Comparison of ENCODE assay signal across 33 mouse cellular contexts in the genomic region with DNA sequence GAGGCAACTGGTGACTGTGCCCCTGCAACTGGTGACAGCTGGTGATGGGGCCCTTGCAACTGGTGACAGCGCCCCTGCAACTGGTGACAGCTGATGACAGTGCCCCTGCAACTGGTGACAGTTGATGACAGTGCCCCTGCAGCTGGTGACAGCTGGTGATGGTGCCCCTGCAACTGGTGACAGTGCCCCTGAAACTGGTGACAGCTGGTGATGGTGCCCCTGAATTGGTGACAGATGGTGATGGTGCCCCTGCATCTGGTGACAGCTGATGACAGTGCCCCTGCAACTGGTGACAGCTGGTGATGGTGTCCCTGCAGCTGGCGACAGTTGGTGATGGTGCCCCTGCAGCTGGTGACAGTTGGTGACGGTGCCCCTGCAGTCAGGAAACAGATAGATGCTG. TPM values are rescaled to one million over a fixed set of nuclear protein-coding genes. Genes with fewer than 3 reads are reported as not detected.
DNase-seq lines count a peak whose midpoint lies in the region; ATAC-seq and TF ChIP-seq lines count a peak whose summit lies in the region.
"Had no signal": no experiment of that assay in that cellular context is flagged by ENCODE, and none has a peak within 500 bp of the region (broad histone marks: within the 10 kb centered on the region; RNA-seq: fewer than 3 reads in every experiment).

No protein-coding gene starts in this region.

- peak overlapping the region; percentile 60 for H3K4me3 ChIP-seq in megakaryocyte, embryonic 14.5 days (replicated peaks)
- H3K4me3 ChIP-seq in myocyte = no peak overlapping the region
- H3K4me3 ChIP-seq in midbrain, embryonic 16.5 days (ENCODE audit: low read depth, low read length) = no peak overlapping the region
- H3K4me3 ChIP-seq: embryonic facial prominence, embryonic 10.5 days; embryonic facial prominence, embryonic 13.5 days; forebrain, embryonic 10.5 days; forebrain, embryonic 13.5 days; heart, embryonic 12.5 days; heart, embryonic 15.5 days; hindbrain, embryonic 10.5 days; hindbrain, embryonic 13.5 days had no signal

- H3K4me1 ChIP-seq in megakaryocyte, embryonic 14.5 days = peaks cover 8% of the 10 kb centered on the region; the same call in 1 of the 2 replicates
- no peaks in the 10 kb centered on the region for H3K4me1 ChIP-seq in midbrain, embryonic 16.5 days (ENCODE audit: control insufficient read depth, insufficient read depth, low read length)
- H3K4me1 ChIP-seq: embryonic facial prominence, embryonic 10.5 days; forebrain, embryonic 13.5 days; hindbrain, embryonic 13.5 days had no signal

- DNase-seq in thymus, postnatal 25 days = peak; percentile 11
- DNase-seq in thymus, postnatal 10 days (ENCODE audit: low spot score in 2 of 2) = no peak
- DNase-seq: adrenal gland, adult 8-10 months; adrenal gland, postnatal 36 days; B cell, adult 2 months; cerebellum, adult 11 months; cerebellum, adult 2 months; cerebellum, adult 9-11 months; cerebellum, postnatal 25 days; embryo, embryonic 11 days; gastrocnemius, postnatal 10 days; heart, adult 18-20 months; heart, postnatal 10 days; heart, postnatal 36 days had no signal

- no peak for TF ChIP-seq POLR2A in myocyte (IDR thresholded peaks at IDR 0.05; ENCODE audit: insufficient read length, low read depth)

- H3K9me3 ChIP-seq in megakaryocyte, embryonic 14.5 days = no peaks in the 10 kb centered on the region
- H3K9me3 ChIP-seq in midbrain, embryonic 16.5 days (replicated peaks; ENCODE audit: control insufficient read depth, low read length, poor library complexity, severe bottlenecking) = no peaks in the 10 kb centered on the region
- H3K9me3 ChIP-seq: embryonic facial prominence, embryonic 10.5 days; embryonic facial prominence, embryonic 13.5 days; forebrain, embryonic 10.5 days; forebrain, embryonic 13.5 days; heart, embryonic 15.5 days; hindbrain, embryonic 10.5 days; hindbrain, embryonic 13.5 days had no signal

- 89% methylated on average over 3 of the region's 3 CpGs for WGBS in midbrain, embryonic 16.5 days

- H3K4me2 ChIP-seq in myocyte (ENCODE audit: low read depth) = no peak overlapping the region
- no peak overlapping the region for H3K4me2 ChIP-seq in midbrain, embryonic 16.5 days (ENCODE audit: low read length)
- H3K4me2 ChIP-seq: embryonic facial prominence, embryonic 13.5 days; forebrain, embryonic 13.5 days; heart, embryonic 12.5 days; heart, embryonic 15.5 days; hindbrain, embryonic 13.5 days had no signal

- H3K27ac ChIP-seq in midbrain, embryonic 16.5 days (ENCODE audit: low read length) = no peak overlapping the region
- H3K27ac ChIP-seq: embryonic facial prominence, embryonic 10.5 days; embryonic facial prominence, embryonic 13.5 days; forebrain, embryonic 10.5 days; forebrain, embryonic 13.5 days; heart, embryonic 15.5 days; hindbrain, embryonic 10.5 days; hindbrain, embryonic 13.5 days had no signal

- H3K27me3 ChIP-seq in megakaryocyte, embryonic 14.5 days (replicated peaks) = peaks cover 32% of the 10 kb centered on the region
- H3K27me3 ChIP-seq in myocyte (ENCODE audit: control insufficient read depth, insufficient read depth, insufficient read length) = no peaks in the 10 kb centered on the region
- no peaks in the 10 kb centered on the region for H3K27me3 ChIP-seq in midbrain, embryonic 16.5 days (ENCODE audit: control insufficient read depth, insufficient read depth, low read depth, low read length)
- H3K27me3 ChIP-seq: embryonic facial prominence, embryonic 13.5 days; forebrain, embryonic 13.5 days had no signal

- no peak overlapping the region for H3ac ChIP-seq in myocyte (ENCODE audit: control insufficient read depth, insufficient read length)

- no peak for ATAC-seq in megakaryocyte, adult 5-6 weeks (ENCODE audit: poor library complexity, severe bottlenecking)
- peak; percentile 30 for ATAC-seq in common myeloid progenitor, adult 5-6 weeks (replicated peaks; ENCODE audit: low read depth, poor library complexity, severe bottlenecking)
- no peak for ATAC-seq in midbrain, embryonic 16.5 days
- ATAC-seq in erythroblast, adult 5-6 weeks (replicated peaks; ENCODE audit: low FRiP score, poor library complexity, severe bottlenecking) = no peak
- ATAC-seq: activated CD4-positive, CD25-positive, alpha-beta regulatory T cell, adult 4 months; forebrain, embryonic 13.5 days; forebrain, embryonic 16.5 days; hindbrain, embryonic 16.5 days had no signal

- H3K79me2 ChIP-seq in myocyte (ENCODE audit: control insufficient read depth, insufficient read depth) = no peaks in the 10 kb centered on the region

- H3K36me3 ChIP-seq in megakaryocyte, embryonic 14.5 days (replicated peaks; ENCODE audit: low read length) = no peaks in the 10 kb centered on the region
- H3K36me3 ChIP-seq in myocyte (ENCODE audit: control insufficient read depth, insufficient read depth) = no peaks in the 10 kb centered on the region
- no peaks in the 10 kb centered on the region for H3K36me3 ChIP-seq in midbrain, embryonic 16.5 days (ENCODE audit: control insufficient read depth, insufficient read depth, low read length)
- H3K36me3 ChIP-seq: embryonic facial prominence, embryonic 10.5 days; embryonic facial prominence, embryonic 13.5 days; forebrain, embryonic 10.5 days; heart, embryonic 12.5 days; heart, embryonic 15.5 days; hindbrain, embryonic 10.5 days; hindbrain, embryonic 13.5 days had no signal

- no peak overlapping the region for H3K9ac ChIP-seq in midbrain, embryonic 16.5 days (ENCODE audit: low read depth, low read length)
- H3K9ac ChIP-seq: embryonic facial prominence, embryonic 13.5 days; forebrain, embryonic 13.5 days; heart, embryonic 12.5 days; heart, embryonic 15.5 days; hindbrain, embryonic 13.5 days had no signal

TF ChIP-seq in myocyte, 11 proteins besides CTCF, POLR2A, EP300 and RAD21:
- TF ChIP-seq POLR2AphosphoS2 (IDR thresholded peaks at IDR 0.05; ENCODE audit: insufficient read length, low read depth) (no peak), TCF3 (IDR thresholded peaks at IDR 0.05; ENCODE audit: insufficient read length, low read depth) (no peak), E2F4 (IDR thresholded peaks at IDR 0.05; ENCODE audit: insufficient read depth) (no peak), TCF12 (IDR thresholded peaks at IDR 0.05; ENCODE audit: insufficient read depth, poor library complexity, severe bottlenecking) (no peak), SRF (IDR thresholded peaks at IDR 0.05; ENCODE audit: control insufficient read depth, insufficient read length, low read depth) (no peak), MYOD1 (IDR thresholded peaks at IDR 0.05; ENCODE audit: control insufficient read depth in 1 of 3, insufficient read length in 2 of 3, low read depth in 2 of 3) (peak in 2 of 3 experiments; percentile 31 to 53), MYOG (IDR thresholded peaks at IDR 0.05; ENCODE audit: control insufficient read depth in 1 of 3, insufficient read depth in 1 of 3, insufficient read length in 2 of 3, low read depth in 2 of 3) (peak in 2 of 3 experiments; percentile 69 to 70), MAX (IDR thresholded peaks at IDR 0.05; ENCODE audit: low read depth) (no peak), REST (IDR thresholded peaks at IDR 0.05; ENCODE audit: insufficient read depth, insufficient read length) (no peak)

RNA-seq across cellular contexts. Expression of gene Plekha1, which starts 39.2 kb away (rescaled TPM):
- polyA plus RNA-seq in megakaryocyte, embryonic 14.5 days (2012; ENCODE audit: insufficient read depth, low replicate concordance) = 0.56 and 2.1 TPM in 2 replicates
- total RNA-seq in megakaryocyte, adult 5-6 weeks (2015) = 36.5 and 38.9 TPM in 2 replicates
- 56.6 and 57.7 TPM in 2 replicates for total RNA-seq in megakaryocyte, adult 5-6 weeks (2017)
- total RNA-seq in common myeloid progenitor, adult 5-6 weeks (2017) = 10.2 and 16.6 TPM in 2 replicates
- 13.4 TPM for polyA plus RNA-seq in myocyte (2012; fragmentation: generic; extraction: Trizol)
- 66.1 and 72.3 TPM in 2 replicates for polyA plus RNA-seq in midbrain, embryonic 16.5 days (2015; fragmentation: Nextera tagmentation; extraction: Ambion mirVana)
- total RNA-seq in erythroblast, adult 5-6 weeks (2015; ENCODE audit: low replicate concordance) = 2.1 and 3.1 TPM in 2 replicates
- total RNA-seq in erythroblast, adult 5-6 weeks (2017; ENCODE audit: low replicate concordance) = 3.2 and 7.8 TPM in 2 replicates

RNA-seq across cellular contexts. Expression of gene Btbd16, which starts 52.5 kb away (rescaled TPM):
- not detected in 2 replicates for polyA plus RNA-seq in megakaryocyte, embryonic 14.5 days (2012; ENCODE audit: insufficient read depth, low replicate concordance)
- 0.25 TPM in 1 of 2 replicates, not detected in the other for total RNA-seq in megakaryocyte, adult 5-6 weeks (2015)
- 0.29 TPM in 1 of 2 replicates, not detected in the other for total RNA-seq in megakaryocyte, adult 5-6 weeks (2017)
- total RNA-seq in common myeloid progenitor, adult 5-6 weeks (2017) = 0.32 and 0.68 TPM in 2 replicates
- not detected for polyA plus RNA-seq in myocyte (2012; fragmentation: generic; extraction: Trizol)
- polyA plus RNA-seq in midbrain, embryonic 16.5 days (2015; fragmentation: Nextera tagmentation; extraction: Ambion mirVana) = 0.31 TPM in 1 of 2 replicates, not detected in the other
- not detected in 2 replicates for total RNA-seq in erythroblast, adult 5-6 weeks (2015; ENCODE audit: low replicate concordance)
- not detected in 2 replicates for total RNA-seq in erythroblast, adult 5-6 weeks (2017; ENCODE audit: low replicate concordance)
- total RNA-seq: adrenal gland, postnatal 36 days; CH12.LX; gastrocnemius, adult 18-20 months; heart, postnatal 36 days had no signal
- polyA plus RNA-seq: embryonic facial prominence, embryonic 13.5 days; forebrain, embryonic 10.5 days; forebrain, embryonic 13.5 days; forebrain, embryonic 16.5 days; hindbrain, embryonic 10.5 days; hindbrain, embryonic 16.5 days had no signal
